Mouse (Mus musculus): ENCODE measurements around the gene Olfr790. TPM values are rescaled to one million over a fixed set of nuclear protein-coding genes. Genes with fewer than 3 reads are reported as not detected.
A peak's percentile ranks its signal among the peaks of the same experiment; 100 is the strongest.

Olfr790 gene
- not detected in 2 replicates for polyA plus RNA-seq (2015; fragmentation: Nextera tagmentation; extraction: Ambion mirVana)

DNA sequence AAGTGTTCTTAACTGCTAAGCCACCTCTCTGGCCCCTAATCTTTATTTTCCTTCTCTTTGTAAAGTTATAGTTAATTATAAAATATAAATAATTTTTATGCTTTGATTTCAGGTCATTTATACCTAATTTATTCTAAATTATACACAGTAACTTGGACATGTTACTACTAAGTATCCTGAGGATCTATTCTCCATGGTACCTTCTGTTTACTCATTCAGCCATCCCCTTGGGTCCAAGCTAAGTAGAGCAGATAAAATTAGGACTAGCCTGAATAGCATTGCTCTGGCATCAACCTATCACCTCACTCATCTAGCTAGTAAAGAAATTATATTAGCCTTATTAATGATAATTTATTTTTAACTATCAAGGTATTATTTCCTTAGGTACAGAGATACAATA lies at the start of gene Olfr790:
Gene Olfr790 (plus strand): TSS at position 301 of the 400 bp plus-strand sequence.
- no peaks in the 10 kb centered on the region for H3K4me1 ChIP-seq (replicated peaks)
- no peaks in the 10 kb centered on the region for H3K27me3 ChIP-seq
- no peak within 1 kb of the TSS for H3K4me2 ChIP-seq (replicated peaks)
- no peak within 1 kb of the TSS for H3K4me3 ChIP-seq (replicated peaks)
- H3K9ac ChIP-seq (replicated peaks), result no peak within 1 kb of the TSS
- no peak within 1 kb of the TSS for H3K27ac ChIP-seq
- no peaks in the 10 kb centered on the region for H3K36me3 ChIP-seq
- ATAC-seq, result no peak
- H3K9me3 ChIP-seq, result no peaks in the 10 kb centered on the region

DNA sequence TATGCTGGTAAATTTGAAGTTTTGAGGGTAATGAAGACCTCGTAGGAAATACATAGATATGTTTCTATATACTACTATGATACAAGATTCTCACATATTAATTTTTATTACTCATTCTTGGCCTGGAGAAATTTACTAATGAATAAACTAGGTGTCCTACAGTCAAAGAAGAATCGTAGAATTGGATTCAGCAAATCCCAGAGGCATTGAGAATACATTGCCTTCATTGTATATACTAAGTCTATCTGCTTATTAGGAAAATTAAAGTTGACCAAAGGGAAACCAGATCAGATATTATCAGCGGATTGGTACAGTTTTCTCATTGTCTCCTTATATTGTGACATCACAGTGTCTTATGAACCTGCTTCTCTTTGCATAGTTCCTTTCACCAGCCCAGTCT lies 36.7 kb upstream of the Olfr790 start, which contains the start of gene Olfr787:
Gene Olfr787 (plus strand): TSS at position 301 of the 400 bp plus-strand sequence.
- Histone ChIP-seq H3K4me2 (replicated peaks) (no peak within 1 kb of the TSS), H3K36me3 (no peaks in the 10 kb centered on the region), H3K9me3 (no peaks in the 10 kb centered on the region), H3K4me1 (replicated peaks) (no peaks in the 10 kb centered on the region), H3K9ac (replicated peaks) (no peak within 1 kb of the TSS), H3K27me3 (no peaks in the 10 kb centered on the region), H3K4me3 (replicated peaks) (no peak within 1 kb of the TSS), H3K27ac (no peak within 1 kb of the TSS)
- 87% methylated on average over 3 of the region's 3 CpGs for WGBS
- no peak for ATAC-seq

- Histone ChIP-seq H3K4me2 (replicated peaks) (no peak within 1 kb of the TSS), H3K4me1 (replicated peaks) (peaks cover 5% of the 10 kb centered on the region), H3K9ac (replicated peaks) (no peak within 1 kb of the TSS), H3K27me3 (no peaks in the 10 kb centered on the region), H3K27ac (no peak within 1 kb of the TSS), H3K4me3 (replicated peaks) (no peak within 1 kb of the TSS), H3K9me3 (no peaks in the 10 kb centered on the region), H3K36me3 (no peaks in the 10 kb centered on the region)
- no peak for ATAC-seq
Observed at GRCm38 (mm10) chr10:129470698-129471097, 27.6 kb upstream of the Olfr790 start, which contains the start of gene Olfr788. Olfr788 (plus strand) TSS chr10:129470998.

- Histone ChIP-seq H3K9ac (replicated peaks) (no peak overlapping the region), H3K4me1 (replicated peaks) (peaks cover 5% of the 10 kb centered on the region), H3K27ac (no peak overlapping the region), H3K36me3 (no peaks in the 10 kb centered on the region), H3K4me2 (replicated peaks) (no peak overlapping the region), H3K9me3 (no peaks in the 10 kb centered on the region), H3K4me3 (replicated peaks) (no peak overlapping the region), H3K27me3 (no peaks in the 10 kb centered on the region)
- 0 out of 2 replicates have a peak, but pooled peaks have one; percentile 53 for ATAC-seq
- 32% methylated on average over 2 of the region's 2 CpGs for WGBS
Observed at GRCm38 (mm10) chr10:129473256-129473655, 25.0 kb upstream of the Olfr790 start.

DNA sequence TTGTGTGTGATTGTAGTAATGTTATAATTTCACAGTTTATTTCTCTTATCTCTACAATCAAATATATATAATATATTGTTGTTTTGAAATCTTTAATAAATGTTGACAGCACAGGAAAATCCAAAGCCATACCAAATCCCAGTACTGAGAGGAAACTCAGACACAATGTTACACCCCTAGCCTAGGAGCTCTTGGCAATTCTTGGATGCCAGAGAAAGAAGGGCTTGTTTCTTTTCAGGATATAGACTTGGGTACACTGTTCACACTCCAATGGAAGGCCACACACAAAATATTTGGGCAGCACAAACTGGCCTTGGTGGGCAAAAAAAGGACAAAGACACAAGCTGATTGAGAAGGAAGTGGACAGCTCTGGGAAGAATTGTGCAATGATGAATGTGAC lies 24.6 kb upstream of the Olfr790 start:
- no peak overlapping the region for H3K9ac ChIP-seq (replicated peaks)
- H3K4me1 ChIP-seq (replicated peaks), result peaks cover 5% of the 10 kb centered on the region
- H3K4me2 ChIP-seq (replicated peaks), result no peak overlapping the region
- no peak overlapping the region for H3K4me3 ChIP-seq (replicated peaks)
- no peaks in the 10 kb centered on the region for H3K27me3 ChIP-seq
- no peaks in the 10 kb centered on the region for H3K9me3 ChIP-seq
- no peak; the same call in 1 of the 2 replicates for ATAC-seq
- H3K27ac ChIP-seq, result no peak overlapping the region
- no peaks in the 10 kb centered on the region for H3K36me3 ChIP-seq

GRCm38 (mm10) chr10:129484452-129484851 lies 13.8 kb upstream of the Olfr790 start, which contains the start of gene Olfr789:
Olfr789 (plus strand) TSS chr10:129484752.
- Histone ChIP-seq H3K4me3 (replicated peaks) (no peak within 1 kb of the TSS), H3K27me3 (no peaks in the 10 kb centered on the region), H3K27ac (no peak within 1 kb of the TSS), H3K4me1 (replicated peaks) (no peaks in the 10 kb centered on the region), H3K4me2 (replicated peaks) (no peak within 1 kb of the TSS), H3K9ac (replicated peaks) (no peak within 1 kb of the TSS), H3K9me3 (no peaks in the 10 kb centered on the region), H3K36me3 (no peaks in the 10 kb centered on the region)
- ATAC-seq, result no peak
- WGBS, result 75% methylated on average over 2 of the region's 2 CpGs

DNA sequence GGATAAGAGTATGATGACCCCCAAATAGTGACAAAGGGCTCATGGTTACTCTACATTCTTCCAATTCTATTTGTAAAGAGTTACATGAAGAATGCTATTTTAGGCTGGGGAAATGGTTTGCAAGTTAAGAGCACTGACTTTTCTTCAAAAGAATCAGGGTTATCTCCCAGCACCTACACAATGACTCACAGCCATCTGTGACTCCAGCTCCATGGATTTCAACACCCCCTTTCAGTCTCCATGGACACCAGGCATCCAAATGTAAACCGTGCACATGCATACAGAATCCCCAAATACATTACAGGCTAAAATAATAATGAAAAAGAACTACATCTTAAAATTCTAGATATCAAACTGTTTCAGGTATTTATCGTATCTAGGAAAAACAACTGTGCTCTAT lies 8.2 kb upstream of the Olfr790 start:
- no peaks in the 10 kb centered on the region for H3K4me1 ChIP-seq (replicated peaks)
- H3K4me3 ChIP-seq (replicated peaks), result no peak overlapping the region
- no peak for ATAC-seq
- H3K9ac ChIP-seq (replicated peaks), result no peak overlapping the region
- no peak overlapping the region for H3K27ac ChIP-seq
- H3K4me2 ChIP-seq (replicated peaks), result no peak overlapping the region
- no peaks in the 10 kb centered on the region for H3K27me3 ChIP-seq
- 80% methylated on average over 2 of the region's 2 CpGs for WGBS
- H3K9me3 ChIP-seq, result no peaks in the 10 kb centered on the region
- no peaks in the 10 kb centered on the region for H3K36me3 ChIP-seq

- no peaks in the 10 kb centered on the region for H3K27me3 ChIP-seq
- no peaks in the 10 kb centered on the region for H3K36me3 ChIP-seq
- H3K27ac ChIP-seq, result no peak within 1 kb of the TSS
- H3K9me3 ChIP-seq, result no peaks in the 10 kb centered on the region
- no peak within 1 kb of the TSS for H3K9ac ChIP-seq (replicated peaks)
- ATAC-seq, result no peak
- 79% methylated on average over 3 of the region's 3 CpGs for WGBS
- no peak within 1 kb of the TSS for H3K4me3 ChIP-seq (replicated peaks)
- H3K4me2 ChIP-seq (replicated peaks), result no peak within 1 kb of the TSS
- H3K4me1 ChIP-seq (replicated peaks), result no peaks in the 10 kb centered on the region
Observed at GRCm38 (mm10) chr10:129521492-129521891, 23.2 kb downstream of the Olfr790 start, which contains the start of gene Olfr791. Olfr791 (plus strand) TSS chr10:129521792.

DNA sequence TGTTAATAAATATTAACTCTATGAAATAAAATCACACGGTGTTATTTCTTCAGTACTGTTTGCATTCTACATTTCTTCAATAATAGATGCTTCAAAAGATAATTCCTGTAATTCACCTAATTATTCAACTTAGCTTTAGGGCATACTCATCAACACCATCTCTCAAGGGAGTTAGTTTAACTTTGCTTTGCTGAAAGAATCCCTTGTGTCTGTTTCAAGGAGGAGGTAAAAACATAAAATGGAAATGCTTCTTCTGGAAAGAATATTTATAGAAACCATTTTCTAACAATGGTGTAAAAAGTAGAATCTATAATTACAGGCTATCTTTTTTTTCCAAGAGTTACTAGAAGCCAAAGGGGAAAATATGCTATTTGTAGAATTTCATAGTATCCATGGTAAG lies 40.6 kb downstream of the Olfr790 start, which contains the start of gene Olfr792:
Gene Olfr792 (plus strand): TSS at position 301 of the 400 bp plus-strand sequence.
- no peak within 1 kb of the TSS for H3K27ac ChIP-seq
- no peak within 1 kb of the TSS for H3K9ac ChIP-seq (replicated peaks)
- no peaks in the 10 kb centered on the region for H3K4me1 ChIP-seq (replicated peaks)
- peaks cover under 1% of the 10 kb centered on the region; the same call in 1 of the 2 replicates for H3K9me3 ChIP-seq
- WGBS, result 80% methylated on average over 1 of the region's 1 CpGs
- no peak within 1 kb of the TSS for H3K4me3 ChIP-seq (replicated peaks)
- no peak for ATAC-seq
- H3K36me3 ChIP-seq, result no peaks in the 10 kb centered on the region
- H3K4me2 ChIP-seq (replicated peaks), result no peak within 1 kb of the TSS
- no peaks in the 10 kb centered on the region for H3K27me3 ChIP-seq

DNA sequence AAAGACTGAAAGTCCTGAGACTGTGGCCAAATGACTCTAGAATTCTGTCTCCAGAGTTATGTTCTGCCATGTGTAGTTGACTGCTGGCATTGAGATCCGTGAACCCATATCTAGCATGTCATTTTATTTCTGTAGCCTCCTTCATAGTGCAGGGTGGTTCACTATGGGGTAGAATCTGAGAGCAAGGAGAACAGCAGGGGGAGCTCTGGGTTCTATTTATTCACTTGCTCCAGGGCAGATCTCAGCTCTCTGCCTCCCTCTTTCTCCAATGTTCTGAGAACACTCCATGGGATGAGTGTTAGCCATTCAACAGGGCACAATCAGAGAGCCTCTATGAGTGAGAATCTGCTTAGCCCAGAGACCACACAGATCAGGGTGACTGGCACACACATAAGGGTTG lies 51.1 kb downstream of the Olfr790 start:
- H3K4me3 ChIP-seq (replicated peaks), result no peak overlapping the region
- H3K4me1 ChIP-seq (replicated peaks), result no peaks in the 10 kb centered on the region
- H3K36me3 ChIP-seq, result no peaks in the 10 kb centered on the region
- H3K9me3 ChIP-seq, result peaks cover 2% of the 10 kb centered on the region; the same call in 1 of the 2 replicates
- no peak overlapping the region for H3K27ac ChIP-seq
- H3K4me2 ChIP-seq (replicated peaks), result no peak overlapping the region
- ATAC-seq, result no peak
- H3K27me3 ChIP-seq, result no peaks in the 10 kb centered on the region
- 54% methylated on average over 1 of the region's 1 CpGs for WGBS
- H3K9ac ChIP-seq (replicated peaks), result no peak overlapping the region

Other genes with a start within 250 kb of the Olfr790 start
- gene Olfr776, start 239.4 kb upstream of the Olfr790 start, polyA plus RNA-seq (2015; fragmentation: Nextera tagmentation; extraction: Ambion mirVana), result not detected in 2 replicates
- gene Olfr777, start 227.0 kb upstream of the Olfr790 start, polyA plus RNA-seq (2015; fragmentation: Nextera tagmentation; extraction: Ambion mirVana), result not detected in 2 replicates
- not detected in 2 replicates for gene Olfr780, start 180.4 kb upstream of the Olfr790 start, polyA plus RNA-seq (2015; fragmentation: Nextera tagmentation; extraction: Ambion mirVana)
- gene Olfr781, start 169.6 kb upstream of the Olfr790 start, polyA plus RNA-seq (2015; fragmentation: Nextera tagmentation; extraction: Ambion mirVana), result not detected in 2 replicates
- not detected in 2 replicates for gene Olfr782, start 149.6 kb upstream of the Olfr790 start, polyA plus RNA-seq (2015; fragmentation: Nextera tagmentation; extraction: Ambion mirVana)
- gene Olfr784, start 114.4 kb upstream of the Olfr790 start, polyA plus RNA-seq (2015; fragmentation: Nextera tagmentation; extraction: Ambion mirVana), result 0.08 TPM in 1 of 2 replicates, not detected in the other
- gene Olfr785, start 93.1 kb upstream of the Olfr790 start, polyA plus RNA-seq (2015; fragmentation: Nextera tagmentation; extraction: Ambion mirVana), result not detected in 2 replicates
- gene Olfr786, start 71.2 kb upstream of the Olfr790 start, polyA plus RNA-seq (2015; fragmentation: Nextera tagmentation; extraction: Ambion mirVana), result not detected in 2 replicates
- gene Olfr787, start 36.6 kb upstream of the Olfr790 start, polyA plus RNA-seq (2015; fragmentation: Nextera tagmentation; extraction: Ambion mirVana), result not detected in 2 replicates
- gene Olfr788, start 27.5 kb upstream of the Olfr790 start, polyA plus RNA-seq (2015; fragmentation: Nextera tagmentation; extraction: Ambion mirVana), result not detected in 2 replicates
- not detected in 2 replicates for gene Olfr789, start 13.7 kb upstream of the Olfr790 start, polyA plus RNA-seq (2015; fragmentation: Nextera tagmentation; extraction: Ambion mirVana)
- not detected in 2 replicates for gene Olfr791, start 23.3 kb downstream of the Olfr790 start, polyA plus RNA-seq (2015; fragmentation: Nextera tagmentation; extraction: Ambion mirVana)
- not detected in 2 replicates for gene Olfr792, start 40.7 kb downstream of the Olfr790 start, polyA plus RNA-seq (2015; fragmentation: Nextera tagmentation; extraction: Ambion mirVana)
- not detected in 2 replicates for gene Olfr794, start 69.2 kb downstream of the Olfr790 start, polyA plus RNA-seq (2015; fragmentation: Nextera tagmentation; extraction: Ambion mirVana)
- gene Olfr796, start 114.1 kb downstream of the Olfr790 start, polyA plus RNA-seq (2015; fragmentation: Nextera tagmentation; extraction: Ambion mirVana), result not detected in 2 replicates
- gene Olfr798, start 129.4 kb downstream of the Olfr790 start, polyA plus RNA-seq (2015; fragmentation: Nextera tagmentation; extraction: Ambion mirVana), result not detected in 2 replicates
- gene Olfr799, start 139.0 kb downstream of the Olfr790 start, polyA plus RNA-seq (2015; fragmentation: Nextera tagmentation; extraction: Ambion mirVana), result not detected in 2 replicates
- not detected in 2 replicates for gene Olfr800, start 159.2 kb downstream of the Olfr790 start, polyA plus RNA-seq (2015; fragmentation: Nextera tagmentation; extraction: Ambion mirVana)
- not detected in 2 replicates for gene Olfr801, start 175.4 kb downstream of the Olfr790 start, polyA plus RNA-seq (2015; fragmentation: Nextera tagmentation; extraction: Ambion mirVana)
- gene Olfr802, start 189.7 kb downstream of the Olfr790 start, polyA plus RNA-seq (2015; fragmentation: Nextera tagmentation; extraction: Ambion mirVana), result not detected in 2 replicates
- not detected in 2 replicates for gene Olfr803, start 195.8 kb downstream of the Olfr790 start, polyA plus RNA-seq (2015; fragmentation: Nextera tagmentation; extraction: Ambion mirVana)
- gene Olfr804, start 204.7 kb downstream of the Olfr790 start, polyA plus RNA-seq (2015; fragmentation: Nextera tagmentation; extraction: Ambion mirVana), result not detected in 2 replicates
- not detected in 2 replicates for gene Olfr805, start 230.9 kb downstream of the Olfr790 start, polyA plus RNA-seq (2015; fragmentation: Nextera tagmentation; extraction: Ambion mirVana)
- not detected in 2 replicates for gene Olfr806, start 243.4 kb downstream of the Olfr790 start, polyA plus RNA-seq (2015; fragmentation: Nextera tagmentation; extraction: Ambion mirVana)